Mouse (Mus musculus) midbrain, embryonic 11.5 days (tissue): ENCODE measurements at regions not wholly inside any gene's neighbourhood (a gene's known extent, or its start where the extent isn't known, plus 50 kb on each side); places are given as distances from the start of the nearest gene placed in this dataset.
A peak's percentile ranks its signal among the peaks of the same experiment; 100 is the strongest.

Source experiments
- ATAC-seq: fragments of 200-750 bp; cut with Nextera tagmentation; 2 replicates; pipeline ENCODE4 v1.8.0; 2017; ENCODE audit warnings: moderate TSS enrichment, moderate library complexity; ENCODE audit not compliant: low FRiP score
- DNase-seq: peaks from one replicate; pipeline ENCODE4 v3.0.0; 2015; ENCODE audit warnings: low spot score; ENCODE audit errors: missing footprints
- H3K27ac ChIP-seq: fragments of 300-500 bp; sonication (generic); 2 replicates; pipeline ENCODE4 v1.5.1; 2014; ENCODE audit warnings: low read depth, low read length
- H3K27me3 ChIP-seq: fragments of 300-500 bp; sonication (generic); 2 replicates; pipeline ENCODE4 v1.6.1; 2014; ENCODE audit warnings: mild to moderate bottlenecking, low read length, moderate library complexity, mixed read lengths; ENCODE audit not compliant: control insufficient read depth, insufficient read depth
- H3K36me3 ChIP-seq: fragments of 300-500 bp; sonication (generic); 2 replicates; pipeline ENCODE4 v1.6.1; 2014; ENCODE audit warnings: mild to moderate bottlenecking, low read length, moderate library complexity, mixed read lengths; ENCODE audit not compliant: control insufficient read depth, insufficient read depth
- H3K4me1 ChIP-seq: fragments of 300-500 bp; sonication (generic); 2 replicates; pipeline ENCODE4 v1.6.1; 2014; ENCODE audit warnings: low read length; ENCODE audit not compliant: control insufficient read depth, insufficient read depth
- H3K4me2 ChIP-seq: fragments of 300-500 bp; sonication (generic); 2 replicates; pipeline ENCODE4 v1.6.1; 2014; ENCODE audit warnings: mild to moderate bottlenecking, moderate library complexity
- H3K4me3 ChIP-seq: fragments of 300-500 bp; sonication (generic); 2 replicates; pipeline ENCODE4 v1.5.1; 2014; ENCODE audit warnings: low read depth, low read length
- H3K9ac ChIP-seq: fragments of 300-500 bp; sonication (generic); 2 replicates; pipeline ENCODE4 v1.6.1; 2014; ENCODE audit warnings: low read length
- H3K9me3 ChIP-seq: fragments of 300-500 bp; sonication (generic); 2 replicates; pipeline ENCODE4 v1.6.1; 2016; ENCODE audit warnings: low read length; ENCODE audit not compliant: control insufficient read depth
- WGBS: fragments of 180-500 bp; shearing (Covaris S2); extraction: QIAGEN DNeasy Blood & Tissue Kit; methylation state at CpG from one replicate; pipeline ENCODE4 v1.1.7; 2014; 5-methylcytosine and 5-hydroxymethylcytosine counted together

- DNase-seq (no peak), ATAC-seq (no peak)
- no peaks in the 10 kb centered on the region for H3K9me3 ChIP-seq
- 81% methylated on average over 3 of the region's 3 CpGs for WGBS
- no peaks in the 10 kb centered on the region for H3K4me1 ChIP-seq
- H3K27me3 ChIP-seq = no peaks in the 10 kb centered on the region
- no peak overlapping the region for H3K9ac ChIP-seq
- H3K36me3 ChIP-seq = no peaks in the 10 kb centered on the region
- no peak overlapping the region for H3K4me3 ChIP-seq
- no peak overlapping the region for H3K4me2 ChIP-seq
- H3K27ac ChIP-seq = no peak overlapping the region
Measured at GRCm38 (mm10) chr8:116452806-116453205, 52.0 kb upstream of the Dynlrb2 start.

- Histone ChIP-seq H3K4me1 (no peaks in the 10 kb centered on the region), H3K9ac (no peak overlapping the region), H3K27me3 (no peaks in the 10 kb centered on the region), H3K27ac (no peak overlapping the region), H3K9me3 (no peaks in the 10 kb centered on the region), H3K4me2 (no peak overlapping the region), H3K4me3 (no peak overlapping the region), H3K36me3 (no peaks in the 10 kb centered on the region)
- WGBS = 88% methylated on average over 3 of the region's 3 CpGs
- ATAC-seq (no peak), DNase-seq (no peak)
Measured at GRCm38 (mm10) chr8:116451397-116451796, 53.4 kb upstream of the Dynlrb2 start.

- no peak overlapping the region for H3K4me3 ChIP-seq
- H3K9me3 ChIP-seq = no peaks in the 10 kb centered on the region
- WGBS = 86% methylated on average over 2 of the region's 2 CpGs
- H3K36me3 ChIP-seq = no peaks in the 10 kb centered on the region
- no peak overlapping the region for H3K9ac ChIP-seq
- ATAC-seq (no peak), DNase-seq (no peak)
- H3K4me1 ChIP-seq = no peaks in the 10 kb centered on the region
- H3K27ac ChIP-seq = no peak overlapping the region
- H3K4me2 ChIP-seq = no peak overlapping the region
- no peaks in the 10 kb centered on the region for H3K27me3 ChIP-seq
Measured at GRCm38 (mm10) chr8:116447452-116447851, 57.3 kb upstream of the Dynlrb2 start.

- H3K4me1 ChIP-seq = no peaks in the 10 kb centered on the region
- H3K36me3 ChIP-seq = no peaks in the 10 kb centered on the region
- H3K4me3 ChIP-seq = no peak overlapping the region
- no peaks in the 10 kb centered on the region for H3K9me3 ChIP-seq
- no peak overlapping the region for H3K4me2 ChIP-seq
- DNase-seq (peak; percentile 64), ATAC-seq (no peak)
- H3K27me3 ChIP-seq = no peaks in the 10 kb centered on the region
- no peak overlapping the region for H3K9ac ChIP-seq
- no peak overlapping the region for H3K27ac ChIP-seq
- WGBS = 58% methylated on average over 2 of the region's 2 CpGs
Measured at GRCm38 (mm10) chr8:116442827-116443226, 61.9 kb upstream of the Dynlrb2 start.

GRCm38 (mm10) chr8:116438895-116439294, 65.9 kb upstream of the Dynlrb2 start:
- Histone ChIP-seq H3K36me3 (no peaks in the 10 kb centered on the region), H3K4me1 (no peaks in the 10 kb centered on the region), H3K27me3 (no peaks in the 10 kb centered on the region), H3K9me3 (no peaks in the 10 kb centered on the region), H3K27ac (no peak overlapping the region), H3K4me3 (no peak overlapping the region), H3K9ac (no peak overlapping the region), H3K4me2 (no peak overlapping the region)
- DNase-seq (peak; percentile 97), ATAC-seq (peak; percentile 55; the same call in 1 of the 2 replicates)
- 19% methylated on average over 7 of the region's 7 CpGs for WGBS

- Histone ChIP-seq H3K36me3 (no peaks in the 10 kb centered on the region), H3K4me3 (no peak overlapping the region), H3K4me2 (no peak overlapping the region), H3K27ac (no peak overlapping the region), H3K9me3 (no peaks in the 10 kb centered on the region), H3K9ac (no peak overlapping the region), H3K4me1 (no peaks in the 10 kb centered on the region), H3K27me3 (no peaks in the 10 kb centered on the region)
- DNase-seq (no peak), ATAC-seq (no peak)
- 57% methylated on average over 15 of the region's 15 CpGs for WGBS
Measured at GRCm38 (mm10) chr8:116435268-116435980, 69.3 kb upstream of the Dynlrb2 start.

- Histone ChIP-seq H3K4me2 (no peak overlapping the region), H3K9ac (no peak overlapping the region), H3K9me3 (no peaks in the 10 kb centered on the region), H3K4me3 (no peak overlapping the region), H3K4me1 (no peaks in the 10 kb centered on the region), H3K27ac (no peak overlapping the region), H3K27me3 (no peaks in the 10 kb centered on the region), H3K36me3 (no peaks in the 10 kb centered on the region)
- ATAC-seq (no peak), DNase-seq (no peak)
- 90% methylated on average over 5 of the region's 5 CpGs for WGBS
Measured at GRCm38 (mm10) chr8:116430051-116430450, 74.7 kb upstream of the Dynlrb2 start.

GRCm38 (mm10) chr8:116429649-116430048, 75.1 kb upstream of the Dynlrb2 start:
- Histone ChIP-seq H3K27me3 (no peaks in the 10 kb centered on the region), H3K36me3 (no peaks in the 10 kb centered on the region), H3K9me3 (no peaks in the 10 kb centered on the region), H3K4me1 (no peaks in the 10 kb centered on the region), H3K4me2 (no peak overlapping the region), H3K4me3 (no peak overlapping the region), H3K9ac (no peak overlapping the region), H3K27ac (no peak overlapping the region)
- WGBS = 75% methylated on average over 6 of the region's 6 CpGs
- ATAC-seq (no peak), DNase-seq (no peak)

GRCm38 (mm10) chr8:116422826-116423225, 81.9 kb upstream of the Dynlrb2 start:
- no peaks in the 10 kb centered on the region for H3K4me1 ChIP-seq
- H3K27me3 ChIP-seq = no peaks in the 10 kb centered on the region
- H3K9ac ChIP-seq = no peak overlapping the region
- ATAC-seq (no peak), DNase-seq (peak; percentile 44)
- H3K36me3 ChIP-seq = no peaks in the 10 kb centered on the region
- H3K4me3 ChIP-seq = no peak overlapping the region
- 78% methylated on average over 6 of the region's 6 CpGs for WGBS
- no peak overlapping the region for H3K4me2 ChIP-seq
- H3K9me3 ChIP-seq = no peaks in the 10 kb centered on the region
- H3K27ac ChIP-seq = no peak overlapping the region
